Mouse (Mus musculus): ENCODE measurements around the gene Ephb1.

- TF ChIP-seq CTCF (IDR thresholded peaks at IDR 0.05; ENCODE audit: insufficient read depth, low read depth, low read length): no peak
- TF ChIP-seq POLR2A (IDR thresholded peaks at IDR 0.05; ENCODE audit: insufficient read depth, low read depth, low read length): no peak
Measured at GRCm38 (mm10) chr9:101897851-101898250, 456.6 kb downstream of the Ephb1 start.

All from olfactory bulb, adult 2 months (tissue).